Mouse (Mus musculus): Measurements from ENCODE around the gene Nsa2. TPM values are rescaled to one million over a fixed set of nuclear protein-coding genes. Genes with fewer than 3 reads are reported as not detected.

The Nsa2 gene
- polyA plus RNA-seq, 1 experiment from 2014 or later: 51.5 TPM

Other genes with a start within 250 kb of the Nsa2 start
- gene Gcnt4, start 213.2 kb downstream of the Nsa2 start, polyA plus RNA-seq (2015; fragmentation: Nextera tagmentation; extraction: Ambion mirVana): 0.33 and 0.39 TPM in 2 replicates
- not detected in 2 replicates for gene 1700029F12Rik, start 103.6 kb downstream of the Nsa2 start, polyA plus RNA-seq (2015; fragmentation: Nextera tagmentation; extraction: Ambion mirVana)
- 0.78 and 1.2 TPM in 2 replicates for gene Fam169a, start 70.7 kb downstream of the Nsa2 start, polyA plus RNA-seq (2015; fragmentation: Nextera tagmentation; extraction: Ambion mirVana)
- gene Gm6169, start 38.7 kb downstream of the Nsa2 start, polyA plus RNA-seq (2015; fragmentation: Nextera tagmentation; extraction: Ambion mirVana): 4.4 and 4.7 TPM in 2 replicates
- 23.8 and 26.6 TPM in 2 replicates for gene Gfm2, start within 50 bp of the Nsa2 start, polyA plus RNA-seq (2015; fragmentation: Nextera tagmentation; extraction: Ambion mirVana)
- gene Hexb, start 60.4 kb upstream of the Nsa2 start, polyA plus RNA-seq (2015; fragmentation: Nextera tagmentation; extraction: Ambion mirVana): 34.2 and 36.2 TPM in 2 replicates
- 10.3 and 11.1 TPM in 2 replicates for gene Enc1, start 103.2 kb upstream of the Nsa2 start, polyA plus RNA-seq (2015; fragmentation: Nextera tagmentation; extraction: Ambion mirVana)